Mouse (Mus musculus): ENCODE results near the gene Pcdh8.

Gene Pcdh8

GRCm38 (mm10) chr14:79771094-79771535, at the start of gene Pcdh8:
Gene Pcdh8 (minus strand): TSS chr14:79771312.
- DNase-seq: peak; percentile 72 to 81

GRCm38 (mm10) chr14:79814709-79815108, 43.6 kb upstream of the Pcdh8 start:
- no peak for DNase-seq

GRCm38 (mm10) chr14:79814084-79814483, 43.0 kb upstream of the Pcdh8 start:
- DNase-seq: no peak

GRCm38 (mm10) chr14:79793179-79793578, 22.1 kb upstream of the Pcdh8 start:
- DNase-seq: no peak

GRCm38 (mm10) chr14:79789535-79789934, 18.4 kb upstream of the Pcdh8 start:
- no peak for DNase-seq

GRCm38 (mm10) chr14:79788656-79789204, 17.6 kb upstream of the Pcdh8 start:
- no peak for DNase-seq

GRCm38 (mm10) chr14:79787918-79788317, 16.8 kb upstream of the Pcdh8 start:
- no peak for DNase-seq

- no peak for DNase-seq
These were observed 14.3 kb upstream of the Pcdh8 start for GRCm38 (mm10) chr14:79785400-79785799.

GRCm38 (mm10) chr14:79780889-79781288, 9.8 kb upstream of the Pcdh8 start:
- DNase-seq: no peak

GRCm38 (mm10) chr14:79780332-79780731, 9.2 kb upstream of the Pcdh8 start:
- DNase-seq: no peak

- DNase-seq: no peak
These were observed 8.7 kb upstream of the Pcdh8 start for GRCm38 (mm10) chr14:79779841-79780240.

- no peak for DNase-seq
These were observed 2.6 kb upstream of the Pcdh8 start for GRCm38 (mm10) chr14:79773425-79774391.

- no peak for DNase-seq
These were observed 845 bp upstream of the Pcdh8 start for GRCm38 (mm10) chr14:79771802-79772511.

GRCm38 (mm10) chr14:79770306-79771093, 612 bp downstream of the Pcdh8 start:
- no peak for DNase-seq

GRCm38 (mm10) chr14:79769618-79770017, 1.5 kb downstream of the Pcdh8 start:
- peak; percentile 87 to 89 for DNase-seq

GRCm38 (mm10) chr14:79768996-79769395, 2.1 kb downstream of the Pcdh8 start:
- DNase-seq: peak in 1 of 2 experiments; percentile 43

- no peak for DNase-seq
These were observed 2.9 kb downstream of the Pcdh8 start for GRCm38 (mm10) chr14:79768076-79768830.

GRCm38 (mm10) chr14:79767601-79768000, 3.5 kb downstream of the Pcdh8 start:
- no peak for DNase-seq

- DNase-seq: peak in 1 of 2 experiments; percentile 37
These were observed 5.8 kb downstream of the Pcdh8 start for GRCm38 (mm10) chr14:79765196-79765765.

- DNase-seq: no peak
These were observed 16.4 kb downstream of the Pcdh8 start for GRCm38 (mm10) chr14:79754601-79755222.

GRCm38 (mm10) chr14:79754157-79754556, 17.0 kb downstream of the Pcdh8 start:
- no peak for DNase-seq
